Mouse (Mus musculus): ENCODE data around the gene Tmed9. TPM values are rescaled to one million over a fixed set of nuclear protein-coding genes. Genes with fewer than 3 reads are reported as not detected.

Gene Tmed9
- polyA plus RNA-seq, 1 experiment from 2014 or later = 350 TPM

DNA sequence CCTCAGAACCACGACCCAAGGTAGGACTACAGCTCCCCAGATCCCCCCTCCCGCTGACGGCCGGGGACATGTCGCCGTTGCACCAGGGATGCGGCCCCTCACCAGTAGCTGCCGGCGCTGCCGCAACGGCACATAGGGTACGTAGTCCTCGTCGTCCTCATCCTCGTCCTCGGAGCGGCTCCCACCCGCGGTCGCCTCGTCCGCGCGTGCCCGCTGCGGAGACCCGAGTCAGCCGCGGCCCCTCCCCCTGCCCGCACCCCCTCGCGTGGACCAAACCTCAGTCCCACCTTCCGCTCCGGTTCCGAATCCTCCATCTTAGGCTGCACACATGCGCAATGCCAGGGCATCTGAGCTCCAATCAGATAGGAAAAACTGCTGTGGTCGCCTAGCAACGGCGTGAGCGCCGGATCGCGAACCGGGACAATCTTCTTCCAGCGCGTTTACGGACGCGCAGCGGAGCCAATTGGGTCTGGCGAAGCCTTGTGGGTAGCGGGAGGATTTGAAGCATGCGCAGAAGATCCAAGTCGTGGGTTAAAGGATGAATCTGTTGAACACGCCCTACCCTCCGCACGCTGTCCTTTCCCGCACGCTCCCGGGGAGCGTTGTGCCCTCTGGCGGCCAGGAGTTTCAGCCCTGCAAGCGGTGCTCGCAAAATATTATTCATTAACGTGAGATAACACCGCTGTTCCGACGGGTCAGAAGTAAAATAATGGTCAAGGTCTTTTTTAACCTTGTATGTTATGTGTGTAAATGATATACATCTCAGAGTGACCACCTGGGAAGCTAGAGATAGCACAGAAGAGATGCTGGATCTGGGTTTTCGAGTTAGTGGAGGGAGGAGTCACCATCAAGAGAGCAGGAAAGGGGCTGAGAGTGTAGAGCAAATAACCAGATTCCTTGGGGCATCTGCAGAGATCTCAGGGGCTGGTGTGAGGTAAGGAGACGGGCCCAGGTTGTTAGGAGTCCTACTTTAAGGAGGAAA, 37.0 kb upstream of the Tmed9 start, which contains the start of gene Ddx41:
TSS of gene Ddx41 (minus strand) at position 465 of the 982 bp plus-strand sequence.
- TF ChIP-seq CTCF (IDR thresholded peaks at IDR 0.05) = no peak
- in situ Hi-C loops (cut with MboI; ENCODE audit: low pct_unique_long_range_greater_than_20kb) = no loop called here
- ChIA-PET CTCF (interaction anchor here (0.7 to 1.6 kb wide), 10 partner anchors 9 to 71 kb away, joined by 3 to 9 read pairs (median 3); no protein-coding TSS in a partner anchor), POLR2A (interaction anchor here (0.6 to 0.8 kb wide), 2 partner anchors 113 to 131 kb away, joined by 3 read pairs; no protein-coding TSS in a partner anchor)
- ATAC-seq (peak; percentile 87), DNase-seq (ENCODE audit: low read depth, low spot score) (peak; percentile 98)
- no peaks in the 10 kb centered on the region for H3K27me3 ChIP-seq

GRCm38 (mm10) chr13:55540933-55541332, 32.6 kb upstream of the Tmed9 start:
- no peak for ATAC-seq
- no peaks in the 10 kb centered on the region for H3K27me3 ChIP-seq
- DNase-seq (ENCODE audit: low read depth, low spot score) = no peak
- TF ChIP-seq CTCF (IDR thresholded peaks at IDR 0.05) = no peak
- in situ Hi-C loops (cut with MboI; ENCODE audit: low pct_unique_long_range_greater_than_20kb) = no loop called here
- ChIA-PET CTCF (interaction anchor here (1.6 to 1.9 kb wide), 2 partner anchors 13 to 19 kb away, joined by 3 to 5 read pairs; no protein-coding TSS in a partner anchor), POLR2A (no interaction called here)

- ATAC-seq = no peak
- TF ChIP-seq CTCF (IDR thresholded peaks at IDR 0.05) = no peak
- peak; percentile 17 for DNase-seq (ENCODE audit: low read depth, low spot score)
- in situ Hi-C loops (cut with MboI; ENCODE audit: low pct_unique_long_range_greater_than_20kb) = no loop called here
- no peaks in the 10 kb centered on the region for H3K27me3 ChIP-seq
- POLR2A ChIA-PET = interaction anchor here (1.5 kb wide), 1 partner anchor 29 kb away, joined by 3 read pairs; no protein-coding TSS in a partner anchor
- CTCF ChIA-PET = no interaction called here
These were observed 30.6 kb upstream of the Tmed9 start for GRCm38 (mm10) chr13:55542891-55543290.

- no peak for ATAC-seq
- POLR2A ChIA-PET = interaction anchor here (1.5 kb wide), 1 partner anchor 28 kb away, joined by 3 read pairs; no protein-coding TSS in a partner anchor
- TF ChIP-seq CTCF (IDR thresholded peaks at IDR 0.05) = no peak
- CTCF ChIA-PET = interaction anchor here (1.7 kb wide), 1 partner anchor 12 kb away, joined by 4 read pairs; no protein-coding TSS in a partner anchor
- H3K27me3 ChIP-seq = no peaks in the 10 kb centered on the region
- DNase-seq (ENCODE audit: low read depth, low spot score) = no peak
- in situ Hi-C loops (cut with MboI; ENCODE audit: low pct_unique_long_range_greater_than_20kb) = no loop called here
These were observed 30.1 kb upstream of the Tmed9 start for GRCm38 (mm10) chr13:55543447-55543846.

GRCm38 (mm10) chr13:55544792-55545191, 28.7 kb upstream of the Tmed9 start:
- H3K27me3 ChIP-seq = no peaks in the 10 kb centered on the region
- DNase-seq (ENCODE audit: low read depth, low spot score) (no peak), ATAC-seq (no peak)
- in situ Hi-C loops (cut with MboI; ENCODE audit: low pct_unique_long_range_greater_than_20kb) = no loop called here
- ChIA-PET POLR2A (no interaction called here), CTCF (interaction anchor here (1.3 to 1.7 kb wide), 2 partner anchors 8 to 11 kb away, joined by 4 to 6 read pairs; partner anchors contain the start of gene Ddx41)
- TF ChIP-seq CTCF (IDR thresholded peaks at IDR 0.05) = no peak

GRCm38 (mm10) chr13:55547916-55548315, 25.6 kb upstream of the Tmed9 start:
- ChIA-PET POLR2A (no interaction called here), CTCF (interaction anchor here (1.5 kb wide), 1 partner anchor 19 kb away, joined by 3 read pairs; no protein-coding TSS in a partner anchor)
- no peak for DNase-seq (ENCODE audit: low read depth, low spot score)
- in situ Hi-C loops (cut with MboI; ENCODE audit: low pct_unique_long_range_greater_than_20kb) = no loop called here
- no peak for ATAC-seq
- no peaks in the 10 kb centered on the region for H3K27me3 ChIP-seq
- no peak for TF ChIP-seq CTCF (IDR thresholded peaks at IDR 0.05)

- CTCF ChIA-PET = interaction anchor here (1.3 to 1.5 kb wide), 2 partner anchors 12 to 19 kb away, joined by 3 to 4 read pairs; partner anchors contain the start of gene Ddx41
- H3K27me3 ChIP-seq = no peaks in the 10 kb centered on the region
- in situ Hi-C loops (cut with MboI; ENCODE audit: low pct_unique_long_range_greater_than_20kb) = no loop called here
- TF ChIP-seq CTCF (IDR thresholded peaks at IDR 0.05) = no peak
- DNase-seq (ENCODE audit: low read depth, low spot score) (no peak), ATAC-seq (no peak)
- POLR2A ChIA-PET = no interaction called here
These were observed 25.1 kb upstream of the Tmed9 start for GRCm38 (mm10) chr13:55548426-55548825.

GRCm38 (mm10) chr13:55549061-55549460, 24.5 kb upstream of the Tmed9 start:
- POLR2A ChIA-PET = no interaction called here
- DNase-seq (ENCODE audit: low read depth, low spot score) (no peak), ATAC-seq (no peak)

GRCm38 (mm10) chr13:55555921-55556320, 17.6 kb upstream of the Tmed9 start:
- ChIA-PET CTCF (interaction anchor here (1.0 to 1.3 kb wide), 2 partner anchors 8 to 12 kb away, joined by 3 to 4 read pairs; no protein-coding TSS in a partner anchor), POLR2A (no interaction called here)
- in situ Hi-C loops (cut with MboI; ENCODE audit: low pct_unique_long_range_greater_than_20kb) = no loop called here
- TF ChIP-seq CTCF (IDR thresholded peaks at IDR 0.05) = no peak
- ATAC-seq = no peak
- H3K27me3 ChIP-seq = no peaks in the 10 kb centered on the region
- no peak for DNase-seq (ENCODE audit: low read depth, low spot score)

More at GRCm38 (mm10) chr13:55549061-55549460, 24.5 kb upstream of the Tmed9 start:
- H3K27me3 ChIP-seq = no peaks in the 10 kb centered on the region
- CTCF ChIA-PET = interaction anchor here (0.8 to 1.3 kb wide), 3 partner anchors 10 to 19 kb away, joined by 3 to 4 read pairs (median 3); partner anchors contain the start of gene Ddx41
- TF ChIP-seq CTCF (IDR thresholded peaks at IDR 0.05) = no peak
- in situ Hi-C loops (cut with MboI; ENCODE audit: low pct_unique_long_range_greater_than_20kb) = no loop called here

- ChIA-PET POLR2A (no interaction called here), CTCF (interaction anchor here (1.1 kb wide), 2 partner anchors 10 to 21 kb away, joined by 3 read pairs; partner anchors contain the start of gene Ddx41)
- H3K27me3 ChIP-seq = no peaks in the 10 kb centered on the region
- DNase-seq (ENCODE audit: low read depth, low spot score) (no peak), ATAC-seq (no peak)
- in situ Hi-C loops (cut with MboI; ENCODE audit: low pct_unique_long_range_greater_than_20kb) = no loop called here
- TF ChIP-seq CTCF (IDR thresholded peaks at IDR 0.05) = no peak
These were observed 16.0 kb upstream of the Tmed9 start for GRCm38 (mm10) chr13:55557499-55557898.

Data from Patski (cell line).